Mouse (Mus musculus): ENCODE data around the gene Pick1.

DNA sequence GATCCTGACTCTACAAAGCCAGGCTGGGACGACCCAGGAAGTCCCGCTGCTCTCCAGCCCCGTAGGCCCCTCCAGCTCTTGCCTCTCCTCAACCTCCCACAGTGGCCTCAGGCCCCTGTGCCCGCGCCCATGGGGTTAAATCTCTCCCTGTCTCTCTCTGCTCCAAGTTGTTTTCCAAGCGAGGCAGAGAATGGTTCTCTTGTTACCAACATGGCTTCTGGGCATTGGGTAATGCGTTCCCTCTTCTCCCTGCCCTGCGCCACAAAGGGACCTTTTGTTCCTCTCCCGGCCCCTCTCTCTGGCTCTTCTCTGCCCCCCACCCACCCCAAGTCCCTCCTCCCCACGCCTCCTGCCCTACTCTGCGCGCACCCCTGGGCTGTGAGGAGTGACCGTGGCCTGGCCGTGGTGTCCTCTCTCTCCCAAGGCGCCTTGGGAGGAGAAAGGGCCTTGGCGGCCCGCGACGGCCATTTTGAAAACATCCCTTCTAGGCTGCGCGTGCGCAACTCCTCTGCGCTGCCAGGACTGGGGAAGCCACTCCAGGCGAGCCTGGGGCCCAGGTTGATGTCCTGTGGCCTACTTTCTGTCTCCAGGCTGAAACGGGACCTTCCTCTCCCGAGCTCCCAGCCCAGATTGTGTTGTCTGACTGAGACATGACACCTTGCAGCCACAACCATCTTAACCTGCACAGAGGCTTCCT, 16.1 kb upstream of the Pick1 start:
- TF ChIP-seq GATA1 (IDR thresholded peaks at IDR 0.05; ENCODE audit: borderline replicate concordance, low read length) (no peak), FLI1 (IDR thresholded peaks at IDR 0.05; ENCODE audit: low read length) (no peak)

All from megakaryocyte, embryonic 14.5 days (primary cell).